8 mouse cellular contexts compared by ENCODE assay signal in genomic region chr10:17476720-17477119, GRCm38 (mm10).
DNase-seq lines count a peak whose midpoint lies in the region.
"Had no signal": no experiment of that assay in that cellular context is flagged by ENCODE, and none has a peak within 500 bp of the region (broad histone marks: within the 10 kb centered on the region; RNA-seq: fewer than 3 reads in every experiment).

No protein-coding gene starts in this region.

- intact Hi-C loops in gastrocnemius, postnatal 36 days (cut with DNase I), result no loop called here

- DNase-seq in kidney, postnatal 14 days, result peak; percentile 4
- DNase-seq in kidney, adult 18-20 months, result no peak
- peak; percentile 61 for DNase-seq in adrenal gland, postnatal 14 days
- DNase-seq in gastrocnemius, postnatal 36 days, result peak; percentile 15 to 50
- peak; percentile 20 to 35 for DNase-seq in lung, postnatal 4 days
- DNase-seq in cerebellum, adult 11 months, result no peak
- DNase-seq in frontal cortex, postnatal 25 days (ENCODE audit: low spot score in 2 of 2), result no peak
- DNase-seq: lung, embryonic 14.5 days had no signal

Comparison
In these comparisons a context has a peak if more than half of its experiments do, and no peak if none do; other contexts are left out.
1. DNase-seq: peak in kidney, postnatal 14 days (single experiment), adrenal gland, postnatal 14 days (single experiment), gastrocnemius, postnatal 36 days (2 of 2) and lung, postnatal 4 days (2 of 2); none in kidney, adult 18-20 months (single experiment), cerebellum, adult 11 months (single experiment) and frontal cortex, postnatal 25 days (0 of 2).